Mouse (Mus musculus) liver, embryonic 16.5 days (tissue): ENCODE data around the gene Tfap2e. TPM values are rescaled to one million over a fixed set of nuclear protein-coding genes. Genes with fewer than 3 reads are reported as not detected.

Experiments
- ATAC-seq: fragments of 200-750 bp; cut with Nextera tagmentation; 2 replicates; pipeline ENCODE4 v1.8.0; 2017; ENCODE audit warnings: low read depth, mild to moderate bottlenecking, moderate number of reproducible peaks, moderate library complexity
- H3K27ac ChIP-seq: fragments of 300-500 bp; sonication (generic); 2 replicates; pipeline ENCODE4 v1.5.1; 2014; ENCODE audit warnings: mild to moderate bottlenecking, low read length
- H3K27me3 ChIP-seq: fragments of 300-500 bp; sonication (generic); 2 replicates; pipeline ENCODE4 v1.6.1; 2014; ENCODE audit warnings: low read depth, low read length, mixed read lengths; ENCODE audit not compliant: control insufficient read depth, insufficient read depth
- H3K36me3 ChIP-seq: fragments of 300-500 bp; sonication (generic); 2 replicates; pipeline ENCODE4 v1.6.1; 2014; ENCODE audit warnings: mild to moderate bottlenecking; ENCODE audit not compliant: control insufficient read depth, insufficient read depth
- H3K4me1 ChIP-seq: fragments of 300-500 bp; sonication (generic); 2 replicates; pipeline ENCODE4 v1.6.1; 2014; ENCODE audit warnings: low read depth, low read length, mixed read lengths; ENCODE audit not compliant: control insufficient read depth
- H3K4me2 ChIP-seq: fragments of 300-500 bp; sonication (generic); 2 replicates; pipeline ENCODE4 v1.6.1; 2014; ENCODE audit warnings: low read depth, low read length, mixed read lengths
- H3K4me3 ChIP-seq: fragments of 300-500 bp; sonication (generic); 2 replicates; pipeline ENCODE4 v1.5.1; 2014; ENCODE audit warnings: low read depth, mild to moderate bottlenecking, low read length
- H3K9ac ChIP-seq: fragments of 300-500 bp; sonication (generic); 2 replicates; pipeline ENCODE4 v1.6.1; 2014; ENCODE audit warnings: low read depth, low read length
- H3K9me3 ChIP-seq: fragments of 300-500 bp; sonication (generic); replicated peaks from 2 replicates; pipeline ENCODE4 v1.6.1; 2016; ENCODE audit warnings: low read length; ENCODE audit not compliant: control insufficient read depth
- WGBS: fragments of 180-500 bp; shearing (Covaris S2); extraction: QIAGEN DNeasy Blood & Tissue Kit; methylation state at CpG from one replicate; pipeline ENCODE4 v1.1.7; 2014; ENCODE audit not compliant: insufficient replicate concordance; 5-methylcytosine and 5-hydroxymethylcytosine counted together
- polyA plus RNA-seq: library from polyadenylated mRNA; unstranded; fragments of >200 nt; fragmentation: Nextera tagmentation; extraction: Ambion mirVana; gene quantifications from 2 replicates; pipeline ENCODE4 v1.2.1, GENCODE M21; 2015

Gene Tfap2e
- polyA plus RNA-seq, 1 experiment from 2014 or later = not detected

- H3K9ac ChIP-seq = no peak overlapping the region
- H3K4me1 ChIP-seq = no peaks in the 10 kb centered on the region; the same call in 1 of the 2 replicates
- WGBS = 4% methylated on average over 46 of the region's 51 CpGs
- no peaks in the 10 kb centered on the region for H3K9me3 ChIP-seq
- no peak overlapping the region for H3K27ac ChIP-seq
- peak overlapping the region; percentile 34 for H3K4me3 ChIP-seq
- H3K4me2 ChIP-seq = peak overlapping the region; percentile 31
- ATAC-seq = no peak
- peaks cover 87% of the 10 kb centered on the region for H3K27me3 ChIP-seq
- H3K36me3 ChIP-seq = no peaks in the 10 kb centered on the region
These were observed 1.2 kb downstream of the Tfap2e start for GRCm38 (mm10) chr4:126734700-126735381.

- no peak overlapping the region for H3K4me3 ChIP-seq
- no peak for ATAC-seq
- no peak overlapping the region for H3K4me2 ChIP-seq
- 2% methylated on average over 16 of the region's 16 CpGs for WGBS
- H3K9me3 ChIP-seq = no peaks in the 10 kb centered on the region
- no peaks in the 10 kb centered on the region; the same call in 1 of the 2 replicates for H3K4me1 ChIP-seq
- peaks cover 82% of the 10 kb centered on the region for H3K27me3 ChIP-seq
- no peak overlapping the region for H3K9ac ChIP-seq
- no peaks in the 10 kb centered on the region for H3K36me3 ChIP-seq
- no peak overlapping the region for H3K27ac ChIP-seq
These were observed 1.9 kb downstream of the Tfap2e start for GRCm38 (mm10) chr4:126734001-126734603.

GRCm38 (mm10) chr4:126732531-126733380, 3.3 kb downstream of the Tfap2e start:
- Histone ChIP-seq H3K4me3 (no peak overlapping the region), H3K4me2 (no peak overlapping the region)

GRCm38 (mm10) chr4:126732111-126732510, 3.9 kb downstream of the Tfap2e start:
- no peaks in the 10 kb centered on the region for H3K9me3 ChIP-seq
- no peak overlapping the region for H3K4me2 ChIP-seq
- WGBS = 3% methylated on average over 18 of the region's 18 CpGs
- H3K36me3 ChIP-seq = no peaks in the 10 kb centered on the region
- no peak for ATAC-seq
- no peaks in the 10 kb centered on the region; the same call in 1 of the 2 replicates for H3K4me1 ChIP-seq
- H3K4me3 ChIP-seq = no peak overlapping the region
- H3K9ac ChIP-seq = no peak overlapping the region
- peaks cover 68% of the 10 kb centered on the region for H3K27me3 ChIP-seq
- H3K27ac ChIP-seq = no peak overlapping the region

More at GRCm38 (mm10) chr4:126732531-126733380, 3.3 kb downstream of the Tfap2e start:
- Histone ChIP-seq H3K36me3 (no peaks in the 10 kb centered on the region), H3K4me1 (no peaks in the 10 kb centered on the region; the same call in 1 of the 2 replicates), H3K9ac (no peak overlapping the region), H3K27me3 (peaks cover 75% of the 10 kb centered on the region), H3K9me3 (no peaks in the 10 kb centered on the region), H3K27ac (no peak overlapping the region)
- no peak for ATAC-seq
- 4% methylated on average over 26 of the region's 26 CpGs for WGBS

GRCm38 (mm10) chr4:126707439-126707826, 28.6 kb downstream of the Tfap2e start:
- 75% methylated on average over 5 of the region's 5 CpGs for WGBS
- H3K36me3 ChIP-seq = peaks cover 34% of the 10 kb centered on the region

GRCm38 (mm10) chr4:126706630-126707438, 29.2 kb downstream of the Tfap2e start:
- H3K27ac ChIP-seq = no peak overlapping the region
- peaks cover 34% of the 10 kb centered on the region for H3K36me3 ChIP-seq
- H3K9me3 ChIP-seq = no peaks in the 10 kb centered on the region
- no peak overlapping the region for H3K9ac ChIP-seq
- no peaks in the 10 kb centered on the region for H3K4me1 ChIP-seq
- H3K4me2 ChIP-seq = no peak overlapping the region
- no peaks in the 10 kb centered on the region for H3K27me3 ChIP-seq
- H3K4me3 ChIP-seq = no peak overlapping the region
- ATAC-seq = no peak
- 81% methylated on average over 12 of the region's 12 CpGs for WGBS

More at GRCm38 (mm10) chr4:126707439-126707826, 28.6 kb downstream of the Tfap2e start:
- no peak for ATAC-seq
- Histone ChIP-seq H3K4me1 (no peaks in the 10 kb centered on the region), H3K27ac (no peak overlapping the region), H3K27me3 (no peaks in the 10 kb centered on the region), H3K9me3 (no peaks in the 10 kb centered on the region), H3K9ac (no peak overlapping the region), H3K4me3 (no peak overlapping the region), H3K4me2 (no peak overlapping the region)

GRCm38 (mm10) chr4:126696908-126697307, 39.1 kb downstream of the Tfap2e start:
- Histone ChIP-seq H3K4me3 (no peak overlapping the region), H3K4me2 (no peak overlapping the region), H3K27ac (no peak overlapping the region), H3K36me3 (peaks cover 3% of the 10 kb centered on the region; the same call in 1 of the 2 replicates), H3K27me3 (no peaks in the 10 kb centered on the region), H3K9me3 (no peaks in the 10 kb centered on the region), H3K9ac (no peak overlapping the region), H3K4me1 (no peaks in the 10 kb centered on the region)
- WGBS = 78% methylated on average over 4 of the region's 4 CpGs
- no peak for ATAC-seq

GRCm38 (mm10) chr4:126693021-126693420, 43.0 kb downstream of the Tfap2e start:
- Histone ChIP-seq H3K4me1 (no peaks in the 10 kb centered on the region), H3K36me3 (peaks cover 3% of the 10 kb centered on the region), H3K4me2 (no peak overlapping the region), H3K27me3 (no peaks in the 10 kb centered on the region), H3K27ac (no peak overlapping the region), H3K9ac (no peak overlapping the region), H3K9me3 (no peaks in the 10 kb centered on the region), H3K4me3 (no peak overlapping the region)
- ATAC-seq = no peak
- 85% methylated on average over 5 of the region's 5 CpGs for WGBS
